Mouse (Mus musculus): ENCODE measurements at regions not wholly inside any gene's neighbourhood (a gene's known extent, or its start where the extent isn't known, plus 50 kb on each side); places are given as distances from the start of the nearest gene placed in this dataset.
"Not testable (repeated sequence)": the region's sequence is repeated elsewhere in the genome, so short reads cannot be mapped to it uniquely, and the experiment has no call there.

- no peaks in the 10 kb centered on the region for H3K36me3 ChIP-seq (ENCODE audit: poor library complexity, severe bottlenecking)
- H3K27ac ChIP-seq, result no peak overlapping the region
- 28% methylated on average over 4 of the region's 4 CpGs for WGBS
- H3K4me2 ChIP-seq, result no peak overlapping the region
- H3K4me1 ChIP-seq, result 0 out of 2 replicates have a peak, but pooled peaks cover 4% of the 10 kb centered on the region
- no peaks in the 10 kb centered on the region for H3K27me3 ChIP-seq
- H3K9me3 ChIP-seq (replicated peaks), result no peaks in the 10 kb centered on the region
- no peak overlapping the region for H3K4me3 ChIP-seq
- ATAC-seq, result no peak
- no peak overlapping the region for H3K9ac ChIP-seq
Observed at GRCm38 (mm10) chr9:98180766-98181165, 106.5 kb upstream of the Nmnat3 start.

- no peak overlapping the region for H3K4me3 ChIP-seq
- no peaks in the 10 kb centered on the region for H3K27me3 ChIP-seq
- H3K9me3 ChIP-seq (replicated peaks), result no peaks in the 10 kb centered on the region
- H3K4me2 ChIP-seq, result no peak overlapping the region
- H3K27ac ChIP-seq, result no peak overlapping the region
- no peaks in the 10 kb centered on the region for H3K36me3 ChIP-seq (ENCODE audit: poor library complexity, severe bottlenecking)
- WGBS, result 80% methylated on average over 10 of the region's 10 CpGs
- no peak overlapping the region for H3K9ac ChIP-seq
- no peak for ATAC-seq
- 0 out of 2 replicates have a peak, but pooled peaks cover 12% of the 10 kb centered on the region for H3K4me1 ChIP-seq
Observed at GRCm38 (mm10) chr9:98186757-98187300, 100.4 kb upstream of the Nmnat3 start.

- Histone ChIP-seq H3K4me1 (no peaks in the 10 kb centered on the region), H3K9ac (no peak overlapping the region), H3K27me3 (no peaks in the 10 kb centered on the region), H3K4me2 (no peak overlapping the region), H3K27ac (no peak overlapping the region), H3K9me3 (replicated peaks) (no peaks in the 10 kb centered on the region), H3K36me3 (ENCODE audit: poor library complexity, severe bottlenecking) (no peaks in the 10 kb centered on the region), H3K4me3 (no peak overlapping the region)
- whole genome bisulfite sequencing, result 94% methylated on average over 2 of the region's 2 CpGs
- ATAC-seq, result no peak
Observed at GRCm38 (mm10) chr9:98194356-98194755, 92.9 kb upstream of the Nmnat3 start.

GRCm38 (mm10) chr9:98218824-98219223 is 68.4 kb upstream of the Nmnat3 start:
- WGBS, result 61% methylated on average over 2 of the region's 2 CpGs
- ATAC-seq, result no peak
- Histone ChIP-seq H3K36me3 (ENCODE audit: poor library complexity, severe bottlenecking) (no peaks in the 10 kb centered on the region), H3K27ac (no peak overlapping the region), H3K27me3 (no peaks in the 10 kb centered on the region), H3K9me3 (replicated peaks) (no peaks in the 10 kb centered on the region), H3K4me1 (peaks cover 16% of the 10 kb centered on the region), H3K4me3 (no peak overlapping the region), H3K4me2 (no peak overlapping the region), H3K9ac (no peak overlapping the region)

- no peaks in the 10 kb centered on the region for H3K36me3 ChIP-seq (ENCODE audit: poor library complexity, severe bottlenecking)
- H3K4me3 ChIP-seq, result no peak overlapping the region
- 29% methylated on average over 8 of the region's 8 CpGs for WGBS
- peak; percentile 84 for ATAC-seq
- 0 out of 2 replicates have a peak overlapping the region, but pooled peaks have one; percentile 16 for H3K4me2 ChIP-seq
- no peaks in the 10 kb centered on the region for H3K9me3 ChIP-seq (replicated peaks)
- H3K9ac ChIP-seq, result no peak overlapping the region
- peak overlapping the region; percentile 21; the same call in 1 of the 2 replicates for H3K27ac ChIP-seq
- H3K27me3 ChIP-seq, result no peaks in the 10 kb centered on the region
- peaks cover 16% of the 10 kb centered on the region for H3K4me1 ChIP-seq
Observed at GRCm38 (mm10) chr9:98220367-98220766, 66.9 kb upstream of the Nmnat3 start.

- Histone ChIP-seq H3K27ac (0 out of 2 replicates have a peak overlapping the region, but pooled peaks have one; percentile 45), H3K4me1 (peaks cover 16% of the 10 kb centered on the region), H3K9ac (no peak overlapping the region), H3K9me3 (replicated peaks) (no peaks in the 10 kb centered on the region), H3K36me3 (ENCODE audit: poor library complexity, severe bottlenecking) (no peaks in the 10 kb centered on the region), H3K27me3 (no peaks in the 10 kb centered on the region), H3K4me2 (no peak overlapping the region), H3K4me3 (no peak overlapping the region)
- ATAC-seq, result peak; percentile 72
- 2% methylated on average over 1 of the region's 1 CpGs for WGBS
Observed at GRCm38 (mm10) chr9:98221766-98222165, 65.5 kb upstream of the Nmnat3 start.

GRCm38 (mm10) chr9:98228226-98228625 is 59.0 kb upstream of the Nmnat3 start:
- Histone ChIP-seq H3K4me3 (no peak overlapping the region), H3K27me3 (no peaks in the 10 kb centered on the region), H3K4me2 (no peak overlapping the region), H3K36me3 (ENCODE audit: poor library complexity, severe bottlenecking) (no peaks in the 10 kb centered on the region), H3K4me1 (no peaks in the 10 kb centered on the region), H3K9ac (no peak overlapping the region), H3K27ac (no peak overlapping the region), H3K9me3 (replicated peaks) (no peaks in the 10 kb centered on the region)
- ATAC-seq, result no peak
- WGBS, result 92% methylated on average over 3 of the region's 3 CpGs

GRCm38 (mm10) chr9:98228907-98229306 is 58.3 kb upstream of the Nmnat3 start:
- H3K4me1 ChIP-seq, result no peaks in the 10 kb centered on the region
- H3K4me2 ChIP-seq, result no peak overlapping the region
- no peaks in the 10 kb centered on the region for H3K27me3 ChIP-seq
- WGBS, result 75% methylated on average over 7 of the region's 7 CpGs
- H3K4me3 ChIP-seq, result no peak overlapping the region
- no peaks in the 10 kb centered on the region for H3K9me3 ChIP-seq (replicated peaks)
- H3K27ac ChIP-seq, result no peak overlapping the region
- no peaks in the 10 kb centered on the region for H3K36me3 ChIP-seq (ENCODE audit: poor library complexity, severe bottlenecking)
- H3K9ac ChIP-seq, result no peak overlapping the region
- no peak for ATAC-seq

GRCm38 (mm10) chr9:98234731-98235130 is 52.5 kb upstream of the Nmnat3 start:
- not testable (repeated sequence) for H3K27ac ChIP-seq; H3K4me3 ChIP-seq; H3K4me1 ChIP-seq; H3K36me3 ChIP-seq (ENCODE audit: poor library complexity, severe bottlenecking); H3K4me2 ChIP-seq; H3K27me3 ChIP-seq; ATAC-seq; H3K9me3 ChIP-seq (replicated peaks); H3K9ac ChIP-seq
- 51% methylated on average over 2 of the region's 2 CpGs for WGBS
